Mouse (Mus musculus) gastrocnemius, postnatal 36 days (tissue): Measurements from ENCODE around the gene Shkbp1. TPM values are rescaled to one million over a fixed set of nuclear protein-coding genes. Genes with fewer than 3 reads are reported as not detected.

Source experiments
- DNase-seq, 2 experiments: peaks; one replicate each; pipeline ENCODE4 v3.0.0; 2022
- intact Hi-C: fragments of 180-260 bp; cut with DNase I; formaldehyde crosslinking; loops from one replicate; pipeline ENCODE4 v1.15.1; 2025
- total RNA-seq, 2 experiments: library from RNA; stranded (reverse); gene quantifications; 2 replicates each; pipeline ENCODE4 v1.2.3; 2021

Gene Shkbp1
- total RNA-seq, 2 experiments from 2014 or later, result 1.7 to 2.1 TPM

- DNase-seq, result no peak
- intact Hi-C loops, result no loop called here
Measured at GRCm38 (mm10) chr7:27323001-27323400, 32.8 kb downstream of the Shkbp1 start.

GRCm38 (mm10) chr7:27322291-27322690 lies 33.5 kb downstream of the Shkbp1 start:
- DNase-seq, result no peak
- intact Hi-C loops, result no loop called here

- intact Hi-C loops, result no loop called here
- DNase-seq, result no peak
Measured at GRCm38 (mm10) chr7:27319411-27319810, 36.4 kb downstream of the Shkbp1 start.

- intact Hi-C loops, result no loop called here
- peak; percentile 67 to 83 for DNase-seq
Measured at GRCm38 (mm10) chr7:27315958-27316357, 39.9 kb downstream of the Shkbp1 start.

GRCm38 (mm10) chr7:27314393-27314792 lies 41.4 kb downstream of the Shkbp1 start:
- no peak for DNase-seq
- intact Hi-C loops, result no loop called here

GRCm38 (mm10) chr7:27311651-27312284 lies 44.1 kb downstream of the Shkbp1 start:
- intact Hi-C loops, result no loop called here
- no peak for DNase-seq

- DNase-seq, result no peak
- intact Hi-C loops, result no loop called here
Measured at GRCm38 (mm10) chr7:27310996-27311535, 44.8 kb downstream of the Shkbp1 start.

GRCm38 (mm10) chr7:27310306-27310705 lies 45.5 kb downstream of the Shkbp1 start:
- intact Hi-C loops, result no loop called here
- no peak for DNase-seq

- intact Hi-C loops, result no loop called here
- no peak for DNase-seq
Measured at GRCm38 (mm10) chr7:27309832-27310231, 46.0 kb downstream of the Shkbp1 start.

GRCm38 (mm10) chr7:27308821-27309549 lies 46.8 kb downstream of the Shkbp1 start:
- intact Hi-C loops, result no loop called here
- no peak for DNase-seq

- no peak for DNase-seq
- intact Hi-C loops, result no loop called here
Measured at GRCm38 (mm10) chr7:27307551-27307950, 48.3 kb downstream of the Shkbp1 start.

GRCm38 (mm10) chr7:27306161-27307160 lies 49.4 kb downstream of the Shkbp1 start:
- peak in 1 of 2 experiments; percentile 51 for DNase-seq
- intact Hi-C loops, result no loop called here

GRCm38 (mm10) chr7:27305091-27305730 lies 50.6 kb downstream of the Shkbp1 start:
- DNase-seq, result no peak
- intact Hi-C loops, result no loop called here

- intact Hi-C loops, result loop anchor here (1.0 kb wide), 1 partner anchor 27 kb away; no protein-coding TSS in a partner anchor
Measured at GRCm38 (mm10) chr7:27302172-27302571, 53.6 kb downstream of the Shkbp1 start.

GRCm38 (mm10) chr7:27300801-27301200 lies 55.0 kb downstream of the Shkbp1 start:
- DNase-seq, result no peak
- intact Hi-C loops, result no loop called here

More at GRCm38 (mm10) chr7:27302172-27302571, 53.6 kb downstream of the Shkbp1 start:
- peak; percentile 68 to 71 for DNase-seq

- intact Hi-C loops, result no loop called here
- DNase-seq, result no peak
Measured at GRCm38 (mm10) chr7:27300351-27300750, 55.5 kb downstream of the Shkbp1 start.

- intact Hi-C loops, result no loop called here
- no peak for DNase-seq
Measured at GRCm38 (mm10) chr7:27298816-27299215, 57.0 kb downstream of the Shkbp1 start.

GRCm38 (mm10) chr7:27298033-27298610 lies 57.7 kb downstream of the Shkbp1 start:
- no peak for DNase-seq
- intact Hi-C loops, result no loop called here

GRCm38 (mm10) chr7:27296518-27296917 lies 59.3 kb downstream of the Shkbp1 start:
- intact Hi-C loops, result no loop called here
- DNase-seq, result no peak

GRCm38 (mm10) chr7:27295956-27296355 lies 59.9 kb downstream of the Shkbp1 start:
- no peak for DNase-seq
- intact Hi-C loops, result no loop called here
